Mouse (Mus musculus): ENCODE results near the gene Cdt1. TPM values are rescaled to one million over a fixed set of nuclear protein-coding genes. Genes with fewer than 3 reads are reported as not detected.
A peak's percentile ranks its signal among the peaks of the same experiment; 100 is the strongest.

The Cdt1 gene
- polyA plus RNA-seq, 1 experiment, result 7.6 TPM

GRCm38 (mm10) chr8:122611295-122612133, 43.7 kb downstream of the Cdt1 start, which contains the start of the genes Galns and Trappc2l:
Gene Galns, minus strand, starts transcription at chr8:122611463.
Gene Trappc2l, plus strand, starts transcription at chr8:122611640.
- Histone ChIP-seq H3K27me3 (ENCODE audit: control insufficient read depth, insufficient read depth, low read length) (no peaks in the 10 kb centered on the region), H3K27ac (ENCODE audit: insufficient read depth, low read length) (peak within 1 kb of the TSS; percentile 93), H3K4me1 (ENCODE audit: control insufficient read depth, insufficient read depth, low read length) (peaks cover 6% of the 10 kb centered on the region; the same call in 1 of the 2 replicates), H3K4me3 (replicated peaks; ENCODE audit: insufficient read depth, low read depth, low read length) (peak within 1 kb of the TSS; percentile 89)
- WGBS, result 1% methylated on average over 55 of the region's 57 CpGs
- DNase-seq, result peak; percentile 96
- TF ChIP-seq CTCF (IDR thresholded peaks at IDR 0.05; ENCODE audit: borderline replicate concordance, insufficient read depth, low read depth, low read length), result no peak
- peak; percentile 87 for TF ChIP-seq POLR2A (IDR thresholded peaks at IDR 0.05; ENCODE audit: borderline replicate concordance, insufficient read depth, low read length)

DNA sequence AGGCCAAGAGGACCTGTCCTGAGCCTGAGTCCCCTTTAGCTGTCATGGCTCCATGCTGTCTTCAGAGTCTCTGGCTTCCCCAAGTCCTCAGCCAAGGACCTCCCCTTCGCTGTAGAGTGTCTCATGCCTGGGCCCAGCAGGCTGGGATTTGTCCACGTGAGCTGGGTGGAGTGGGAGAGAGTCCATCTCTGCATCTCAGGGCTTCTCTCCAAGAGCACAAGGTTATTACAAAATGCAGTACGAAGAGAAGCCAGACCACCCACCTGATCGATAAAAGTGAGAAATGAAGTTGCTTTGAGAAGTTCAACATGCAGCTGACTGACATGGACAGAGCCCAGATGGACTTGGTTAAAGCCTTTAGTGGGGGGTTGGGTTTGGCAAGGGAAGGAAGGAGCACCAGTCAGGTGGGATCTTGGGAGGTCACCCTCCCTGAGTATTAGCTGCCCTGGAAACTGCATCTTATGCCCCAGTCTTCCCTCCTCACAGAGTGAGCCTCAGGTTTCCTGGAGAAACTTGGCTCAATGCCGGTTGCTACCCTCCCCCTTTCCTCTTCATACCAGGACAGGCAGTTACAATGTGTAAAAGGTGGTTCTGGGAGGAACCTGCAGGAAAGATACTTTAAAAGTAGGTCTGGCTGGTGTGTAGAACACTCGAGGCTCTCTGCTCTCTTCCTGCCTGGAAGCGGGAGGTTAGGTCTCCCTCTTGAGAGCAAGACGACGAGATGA, 48.5 kb downstream of the Cdt1 start:
- TF ChIP-seq POLR2A (IDR thresholded peaks at IDR 0.05; ENCODE audit: borderline replicate concordance, insufficient read depth, low read length) (no peak), CTCF (IDR thresholded peaks at IDR 0.05; ENCODE audit: borderline replicate concordance, insufficient read depth, low read depth, low read length) (no peak)
- peaks cover 10% of the 10 kb centered on the region for H3K4me1 ChIP-seq (ENCODE audit: control insufficient read depth, insufficient read depth, low read length)
- no peak overlapping the region for H3K4me3 ChIP-seq (replicated peaks; ENCODE audit: insufficient read depth, low read depth, low read length)
- DNase-seq, result no peak
- H3K27me3 ChIP-seq (ENCODE audit: control insufficient read depth, insufficient read depth, low read length), result no peaks in the 10 kb centered on the region
- no peak overlapping the region for H3K27ac ChIP-seq (ENCODE audit: insufficient read depth, low read length)
- WGBS, result 54% methylated on average over 9 of the region's 9 CpGs

GRCm38 (mm10) chr8:122617947-122618546, 50.2 kb downstream of the Cdt1 start:
- Histone ChIP-seq H3K27me3 (ENCODE audit: control insufficient read depth, insufficient read depth, low read length) (no peaks in the 10 kb centered on the region), H3K27ac (ENCODE audit: insufficient read depth, low read length) (no peak overlapping the region), H3K4me1 (ENCODE audit: control insufficient read depth, insufficient read depth, low read length) (peaks cover 4% of the 10 kb centered on the region; the same call in 1 of the 2 replicates), H3K4me3 (replicated peaks; ENCODE audit: insufficient read depth, low read depth, low read length) (no peak overlapping the region)
- DNase-seq, result peak; percentile 79 to 90
- WGBS, result 9% methylated on average over 5 of the region's 7 CpGs
- TF ChIP-seq POLR2A (IDR thresholded peaks at IDR 0.05; ENCODE audit: borderline replicate concordance, insufficient read depth, low read length) (no peak), CTCF (IDR thresholded peaks at IDR 0.05; ENCODE audit: borderline replicate concordance, insufficient read depth, low read depth, low read length) (peak; percentile 78)

DNA sequence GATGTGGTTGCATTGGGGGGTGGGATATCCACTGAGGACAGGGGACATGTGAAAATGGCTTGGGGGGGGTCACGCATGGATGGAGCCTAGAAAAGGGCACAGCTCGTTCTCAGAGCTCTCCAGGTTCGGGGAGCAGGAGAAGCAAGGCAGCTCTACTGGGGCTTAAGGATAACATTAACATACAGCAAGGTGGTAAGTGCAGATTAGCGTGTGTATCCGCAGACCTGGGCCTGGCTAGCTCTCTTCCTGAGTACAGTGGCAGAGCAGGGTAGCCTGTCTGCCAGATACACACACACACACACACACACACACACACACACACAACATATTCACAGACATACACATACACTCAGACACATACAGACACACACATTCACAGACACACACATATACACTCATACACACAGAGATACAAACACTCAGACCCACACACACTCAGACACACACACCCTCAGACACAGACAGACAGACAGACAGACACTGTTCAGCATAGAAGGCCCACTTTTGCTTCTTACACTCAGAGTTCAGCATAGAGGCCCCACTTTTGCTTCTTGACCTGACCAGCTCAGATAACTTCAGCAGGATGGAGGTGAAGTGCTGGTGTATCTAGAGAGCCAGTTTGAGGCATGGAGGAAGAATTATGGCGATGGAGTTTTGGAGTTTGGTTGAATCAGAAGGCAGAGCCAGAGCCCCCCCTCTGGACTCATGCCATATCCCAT, 51.0 kb downstream of the Cdt1 start:
- Histone ChIP-seq H3K4me3 (replicated peaks; ENCODE audit: insufficient read depth, low read depth, low read length) (no peak overlapping the region), H3K27me3 (ENCODE audit: control insufficient read depth, insufficient read depth, low read length) (no peaks in the 10 kb centered on the region), H3K27ac (ENCODE audit: insufficient read depth, low read length) (no peak overlapping the region), H3K4me1 (ENCODE audit: control insufficient read depth, insufficient read depth, low read length) (peaks cover 4% of the 10 kb centered on the region; the same call in 1 of the 2 replicates)
- WGBS, result 71% methylated on average over 6 of the region's 6 CpGs
- no peak for DNase-seq
- no peak for TF ChIP-seq CTCF (IDR thresholded peaks at IDR 0.05; ENCODE audit: borderline replicate concordance, insufficient read depth, low read depth, low read length)
- TF ChIP-seq POLR2A (IDR thresholded peaks at IDR 0.05; ENCODE audit: borderline replicate concordance, insufficient read depth, low read length), result no peak

GRCm38 (mm10) chr8:122620446-122620845, 52.6 kb downstream of the Cdt1 start:
- Histone ChIP-seq H3K27me3 (ENCODE audit: control insufficient read depth, insufficient read depth, low read length) (no peaks in the 10 kb centered on the region), H3K4me3 (replicated peaks; ENCODE audit: insufficient read depth, low read depth, low read length) (no peak overlapping the region), H3K4me1 (ENCODE audit: control insufficient read depth, insufficient read depth, low read length) (peaks cover 9% of the 10 kb centered on the region; the same call in 1 of the 2 replicates), H3K27ac (ENCODE audit: insufficient read depth, low read length) (no peak overlapping the region)
- TF ChIP-seq POLR2A (IDR thresholded peaks at IDR 0.05; ENCODE audit: borderline replicate concordance, insufficient read depth, low read length) (no peak), CTCF (IDR thresholded peaks at IDR 0.05; ENCODE audit: borderline replicate concordance, insufficient read depth, low read depth, low read length) (no peak)
- 48% methylated on average over 5 of the region's 5 CpGs for WGBS
- DNase-seq, result no peak

GRCm38 (mm10) chr8:122622727-122623126, 54.9 kb downstream of the Cdt1 start, which contains the start of gene Pabpn1l:
Gene Pabpn1l, minus strand, starts transcription at chr8:122622739.
- H3K27me3 ChIP-seq (ENCODE audit: control insufficient read depth, insufficient read depth, low read length), result no peaks in the 10 kb centered on the region
- WGBS, result 83% methylated on average over 6 of the region's 6 CpGs
- TF ChIP-seq POLR2A (IDR thresholded peaks at IDR 0.05; ENCODE audit: borderline replicate concordance, insufficient read depth, low read length) (no peak), CTCF (IDR thresholded peaks at IDR 0.05; ENCODE audit: borderline replicate concordance, insufficient read depth, low read depth, low read length) (no peak)
- no peak within 1 kb of the TSS for H3K4me3 ChIP-seq (replicated peaks; ENCODE audit: insufficient read depth, low read depth, low read length)
- no peak within 1 kb of the TSS for H3K27ac ChIP-seq (ENCODE audit: insufficient read depth, low read length)
- peaks cover 23% of the 10 kb centered on the region for H3K4me1 ChIP-seq (ENCODE audit: control insufficient read depth, insufficient read depth, low read length)
- no peak for DNase-seq

Other genes with a start within 250 kb of the Cdt1 start
- 0.63 and 1.8 TPM in 2 replicates for gene Trhr2, start 207.3 kb upstream of the Cdt1 start, polyA plus RNA-seq (2012; rRNA removed)
- gene Zc3h18, start 191.4 kb upstream of the Cdt1 start, polyA plus RNA-seq (2012; rRNA removed), result 39.2 and 40.1 TPM in 2 replicates
- 0.27 and 0.49 TPM in 2 replicates for gene Il17c, start 146.0 kb upstream of the Cdt1 start, polyA plus RNA-seq (2012; rRNA removed)
- gene Cyba, start 135.1 kb upstream of the Cdt1 start, polyA plus RNA-seq (2012; rRNA removed), result 12.0 and 15.5 TPM in 2 replicates
- gene Mvd, start 124.6 kb upstream of the Cdt1 start, polyA plus RNA-seq (2012; rRNA removed), result 43.6 and 45.2 TPM in 2 replicates
- gene Snai3, start 107.3 kb upstream of the Cdt1 start, polyA plus RNA-seq (2012; rRNA removed), result 0.13 TPM in 1 of 2 replicates, not detected in the other
- gene Rnf166, start 92.0 kb upstream of the Cdt1 start, polyA plus RNA-seq (2012; rRNA removed), result 65.9 and 69.4 TPM in 2 replicates
- gene Ctu2, start 91.9 kb upstream of the Cdt1 start, polyA plus RNA-seq (2012; rRNA removed), result 45.0 and 49.7 TPM in 2 replicates
- 4.2 and 4.5 TPM in 2 replicates for gene Piezo1, start 16.7 kb upstream of the Cdt1 start, polyA plus RNA-seq (2012; rRNA removed)
- gene Aprt, start 8.9 kb downstream of the Cdt1 start, polyA plus RNA-seq (2012; rRNA removed), result 52.9 and 57.4 TPM in 2 replicates
- gene Galns, start 43.4 kb downstream of the Cdt1 start, polyA plus RNA-seq (2012; rRNA removed), result 8.5 and 8.7 TPM in 2 replicates
- 199 and 206 TPM in 2 replicates for gene Trappc2l, start 43.6 kb downstream of the Cdt1 start, polyA plus RNA-seq (2012; rRNA removed)
- gene Pabpn1l, start 54.7 kb downstream of the Cdt1 start, polyA plus RNA-seq (2012; rRNA removed), result not detected in 2 replicates
- gene Cbfa2t3, start 131.1 kb downstream of the Cdt1 start, polyA plus RNA-seq (2012; rRNA removed), result 17.7 and 21.6 TPM in 2 replicates
- gene Acsf3, start 207.5 kb downstream of the Cdt1 start, polyA plus RNA-seq (2012; rRNA removed), result 33.0 and 33.6 TPM in 2 replicates